Mouse (Mus musculus) neural tube, embryonic 15.5 days (tissue): ENCODE results near the gene Skp1a. TPM values are rescaled to one million over a fixed set of nuclear protein-coding genes. Genes with fewer than 3 reads are reported as not detected.

Experiments used
- ATAC-seq: fragments of 200-750 bp; cut with Nextera tagmentation; 2 replicates; pipeline ENCODE4 v1.8.0; 2017; ENCODE audit warnings: mild to moderate bottlenecking, moderate TSS enrichment, moderate library complexity; ENCODE audit not compliant: low FRiP score
- H3K27ac ChIP-seq: fragments of 300-500 bp; sonication (generic); replicated peaks from 2 replicates; pipeline ENCODE4 v1.5.1; 2015; ENCODE audit warnings: mild to moderate bottlenecking, inconsistent platforms
- H3K27me3 ChIP-seq: fragments of 300-500 bp; sonication (generic); replicated peaks from 2 replicates; pipeline ENCODE4 v1.6.1; 2015; ENCODE audit warnings: inconsistent platforms
- H3K36me3 ChIP-seq: fragments of 300-500 bp; sonication (generic); 2 replicates; pipeline ENCODE4 v1.6.1; 2015; ENCODE audit warnings: inconsistent platforms
- H3K4me1 ChIP-seq: fragments of 300-500 bp; sonication (generic); 2 replicates; pipeline ENCODE4 v1.6.1; 2015; ENCODE audit warnings: inconsistent platforms
- H3K4me2 ChIP-seq: fragments of 300-500 bp; sonication (generic); 2 replicates; pipeline ENCODE4 v1.6.1; 2015; ENCODE audit warnings: inconsistent platforms, mild to moderate bottlenecking, moderate library complexity
- H3K4me3 ChIP-seq: fragments of 300-500 bp; sonication (generic); replicated peaks from 2 replicates; pipeline ENCODE4 v1.5.1; 2015; ENCODE audit warnings: mild to moderate bottlenecking, inconsistent platforms
- H3K9ac ChIP-seq: fragments of 300-500 bp; sonication (generic); replicated peaks from 2 replicates; pipeline ENCODE4 v1.6.1; 2015; ENCODE audit warnings: mild to moderate bottlenecking, inconsistent platforms
- H3K9me3 ChIP-seq: fragments of 300-500 bp; sonication (generic); replicated peaks from 2 replicates; pipeline ENCODE4 v1.6.1; 2016; ENCODE audit warnings: inconsistent platforms
- WGBS: fragments of 180-500 bp; shearing (Covaris S2); methylation state at CpG from one replicate; pipeline ENCODE4 v1.1.7; 2015; ENCODE audit warnings: mixed read lengths; 5-methylcytosine and 5-hydroxymethylcytosine counted together
- polyA plus RNA-seq: library from polyadenylated mRNA; unstranded; fragments of >200 nt; fragmentation: Nextera tagmentation; extraction: Ambion mirVana; gene quantifications from 2 replicates; pipeline ENCODE4 v1.2.1, GENCODE M21; 2015

The Skp1a gene
- polyA plus RNA-seq, 1 experiment from 2014 or later = 1,082 TPM

- Histone ChIP-seq H3K4me3 (no peak overlapping the region), H3K9me3 (no peaks in the 10 kb centered on the region), H3K27me3 (no peaks in the 10 kb centered on the region), H3K27ac (no peak overlapping the region), H3K4me1 (no peaks in the 10 kb centered on the region), H3K36me3 (no peaks in the 10 kb centered on the region), H3K9ac (no peak overlapping the region), H3K4me2 (no peak overlapping the region)
- WGBS = 93% methylated on average over 3 of the region's 3 CpGs
- ATAC-seq = no peak
These were observed 25.6 kb downstream of the Skp1a start for GRCm38 (mm10) chr11:52257376-52257775.

- ATAC-seq = no peak
- Histone ChIP-seq H3K27ac (no peak overlapping the region), H3K4me1 (no peaks in the 10 kb centered on the region), H3K4me2 (no peak overlapping the region), H3K36me3 (no peaks in the 10 kb centered on the region), H3K27me3 (no peaks in the 10 kb centered on the region), H3K9me3 (no peaks in the 10 kb centered on the region), H3K4me3 (no peak overlapping the region), H3K9ac (no peak overlapping the region)
- 89% methylated on average over 5 of the region's 5 CpGs for WGBS
These were observed 26.9 kb downstream of the Skp1a start for GRCm38 (mm10) chr11:52258711-52259110.

- H3K4me2 ChIP-seq = no peak overlapping the region
- no peak overlapping the region for H3K27ac ChIP-seq
- peaks cover 6% of the 10 kb centered on the region; the same call in 1 of the 2 replicates for H3K4me1 ChIP-seq
- no peaks in the 10 kb centered on the region for H3K9me3 ChIP-seq
- no peak for ATAC-seq
- H3K4me3 ChIP-seq = no peak overlapping the region
- H3K9ac ChIP-seq = no peak overlapping the region
- 84% methylated on average over 4 of the region's 4 CpGs for WGBS
- no peaks in the 10 kb centered on the region for H3K27me3 ChIP-seq
- H3K36me3 ChIP-seq = no peaks in the 10 kb centered on the region
These were observed 29.1 kb downstream of the Skp1a start for GRCm38 (mm10) chr11:52260878-52261277.

GRCm38 (mm10) chr11:52261937-52262336, 30.1 kb downstream of the Skp1a start:
- Histone ChIP-seq H3K4me3 (no peak overlapping the region), H3K4me2 (no peak overlapping the region), H3K27ac (no peak overlapping the region), H3K36me3 (no peaks in the 10 kb centered on the region), H3K4me1 (peaks cover 13% of the 10 kb centered on the region; the same call in 1 of the 2 replicates), H3K9ac (no peak overlapping the region), H3K27me3 (no peaks in the 10 kb centered on the region), H3K9me3 (no peaks in the 10 kb centered on the region)
- no peak for ATAC-seq
- WGBS = 69% methylated on average over 5 of the region's 5 CpGs

- peaks cover 13% of the 10 kb centered on the region; the same call in 1 of the 2 replicates for H3K4me1 ChIP-seq
- 92% methylated on average over 11 of the region's 11 CpGs for WGBS
- no peak overlapping the region for H3K27ac ChIP-seq
- no peaks in the 10 kb centered on the region for H3K27me3 ChIP-seq
- no peaks in the 10 kb centered on the region for H3K9me3 ChIP-seq
- no peak overlapping the region for H3K4me2 ChIP-seq
- no peaks in the 10 kb centered on the region for H3K36me3 ChIP-seq
- ATAC-seq = no peak
- no peak overlapping the region for H3K4me3 ChIP-seq
- no peak overlapping the region for H3K9ac ChIP-seq
These were observed 30.5 kb downstream of the Skp1a start for GRCm38 (mm10) chr11:52262338-52262737.

GRCm38 (mm10) chr11:52264871-52265270, 33.1 kb downstream of the Skp1a start:
- ATAC-seq = no peak
- H3K27me3 ChIP-seq = no peaks in the 10 kb centered on the region

GRCm38 (mm10) chr11:52265616-52266307, 34.0 kb downstream of the Skp1a start:
- Histone ChIP-seq H3K4me3 (no peak overlapping the region), H3K27me3 (no peaks in the 10 kb centered on the region), H3K9me3 (no peaks in the 10 kb centered on the region), H3K9ac (no peak overlapping the region), H3K4me2 (no peak overlapping the region), H3K36me3 (no peaks in the 10 kb centered on the region), H3K27ac (no peak overlapping the region), H3K4me1 (peaks cover 17% of the 10 kb centered on the region)
- no peak for ATAC-seq
- 73% methylated on average over 12 of the region's 12 CpGs for WGBS

More at GRCm38 (mm10) chr11:52264871-52265270, 33.1 kb downstream of the Skp1a start:
- Histone ChIP-seq H3K4me1 (peaks cover 17% of the 10 kb centered on the region), H3K4me3 (no peak overlapping the region), H3K4me2 (no peak overlapping the region), H3K36me3 (no peaks in the 10 kb centered on the region), H3K9me3 (no peaks in the 10 kb centered on the region), H3K27ac (no peak overlapping the region), H3K9ac (no peak overlapping the region)
- WGBS = 88% methylated on average over 7 of the region's 7 CpGs

GRCm38 (mm10) chr11:52267271-52267670, 35.5 kb downstream of the Skp1a start:
- ATAC-seq = no peak

GRCm38 (mm10) chr11:52268104-52268835, 36.5 kb downstream of the Skp1a start:
- ATAC-seq = no peak
- Histone ChIP-seq H3K4me1 (peaks cover 32% of the 10 kb centered on the region), H3K4me3 (no peak overlapping the region), H3K9me3 (no peaks in the 10 kb centered on the region), H3K4me2 (no peak overlapping the region), H3K9ac (no peak overlapping the region), H3K27me3 (no peaks in the 10 kb centered on the region), H3K27ac (no peak overlapping the region), H3K36me3 (no peaks in the 10 kb centered on the region)
- 71% methylated on average over 7 of the region's 7 CpGs for WGBS

More at GRCm38 (mm10) chr11:52267271-52267670, 35.5 kb downstream of the Skp1a start:
- Histone ChIP-seq H3K36me3 (no peaks in the 10 kb centered on the region), H3K9ac (no peak overlapping the region), H3K27ac (no peak overlapping the region), H3K27me3 (no peaks in the 10 kb centered on the region), H3K9me3 (no peaks in the 10 kb centered on the region), H3K4me1 (peaks cover 22% of the 10 kb centered on the region), H3K4me2 (no peak overlapping the region), H3K4me3 (no peak overlapping the region)
- WGBS = 93% methylated on average over 5 of the region's 5 CpGs

GRCm38 (mm10) chr11:52269841-52270240, 38.0 kb downstream of the Skp1a start:
- ATAC-seq = no peak
- Histone ChIP-seq H3K36me3 (no peaks in the 10 kb centered on the region), H3K4me2 (no peak overlapping the region), H3K4me3 (no peak overlapping the region), H3K9ac (no peak overlapping the region), H3K27ac (no peak overlapping the region), H3K9me3 (no peaks in the 10 kb centered on the region), H3K4me1 (peaks cover 36% of the 10 kb centered on the region), H3K27me3 (no peaks in the 10 kb centered on the region)
- 81% methylated on average over 6 of the region's 6 CpGs for WGBS

GRCm38 (mm10) chr11:52271765-52272495, 40.1 kb downstream of the Skp1a start:
- H3K4me3 ChIP-seq = no peak overlapping the region
- H3K4me1 ChIP-seq = peaks cover 22% of the 10 kb centered on the region
- H3K36me3 ChIP-seq = no peaks in the 10 kb centered on the region
- no peaks in the 10 kb centered on the region for H3K9me3 ChIP-seq
- ATAC-seq = no peak
- no peak overlapping the region for H3K27ac ChIP-seq
- no peaks in the 10 kb centered on the region for H3K27me3 ChIP-seq
- no peak overlapping the region for H3K4me2 ChIP-seq
- H3K9ac ChIP-seq = no peak overlapping the region
- 80% methylated on average over 8 of the region's 8 CpGs for WGBS
